Mouse (Mus musculus) liver, embryonic 14.5 days (tissue): ENCODE data around the gene Satb2. TPM values are rescaled to one million over a fixed set of nuclear protein-coding genes. Genes with fewer than 3 reads are reported as not detected.

Experiments
- ATAC-seq: fragments of 200-750 bp; cut with Nextera tagmentation; 2 replicates; pipeline ENCODE4 v1.8.0; 2017; ENCODE audit warnings: moderate number of reproducible peaks, mild to moderate bottlenecking, moderate library complexity; ENCODE audit not compliant: insufficient read depth
- DNase-seq, 3 experiments: peaks; one replicate each; pipeline ENCODE4 v3.0.0-alpha.2; 2012 to 2013; ENCODE audit warnings: low read depth in 3 of 3, low spot score in 3 of 3
- H3K27ac ChIP-seq: fragments of 300-500 bp; sonication (generic); 2 replicates; pipeline ENCODE4 v1.5.1; 2014; ENCODE audit warnings: moderate library complexity, mild to moderate bottlenecking, control low read depth, inconsistent platforms
- H3K27me3 ChIP-seq: fragments of 300-500 bp; sonication (generic); 2 replicates; pipeline ENCODE4 v1.6.1; 2014; ENCODE audit warnings: mild to moderate bottlenecking, low read length, moderate library complexity; ENCODE audit not compliant: control insufficient read depth, insufficient read depth
- H3K36me3 ChIP-seq: fragments of 300-500 bp; sonication (generic); replicated peaks from 2 replicates; pipeline ENCODE4 v1.6.1; 2014; ENCODE audit warnings: low read depth; ENCODE audit not compliant: control insufficient read depth, insufficient read depth
- H3K4me1 ChIP-seq, 2 experiments: fragments of 200-500 bp in 1 of 2; fragments of 300-500 bp in 1 of 2; sonication (generic) in 1 of 2; replicated peaks; 2 replicates each; pipeline ENCODE4 v1.6.1; 2012 to 2014; ENCODE audit warnings: antibody characterized with exemption in 1 of 2, inconsistent platforms in 1 of 2, low read length in 1 of 2; ENCODE audit not compliant: control insufficient read depth in 2 of 2, insufficient read depth in 2 of 2
- H3K4me2 ChIP-seq: fragments of 300-500 bp; sonication (generic); 2 replicates; pipeline ENCODE4 v1.6.1; 2014; ENCODE audit warnings: low read depth, mild to moderate bottlenecking, control low read depth, moderate library complexity
- H3K4me3 ChIP-seq, 2 experiments: fragments of 200-500 bp in 1 of 2; fragments of 300-500 bp in 1 of 2; sonication (generic) in 1 of 2; 2 replicates each; pipeline ENCODE4 v1.5.1; 2012 to 2014; ENCODE audit warnings: low read depth in 2 of 2, low read length in 2 of 2, mild to moderate bottlenecking in 2 of 2, control low read depth in 1 of 2, inconsistent platforms in 1 of 2, moderate library complexity in 1 of 2; ENCODE audit not compliant: insufficient read depth in 1 of 2
- H3K9ac ChIP-seq: fragments of 300-500 bp; sonication (generic); replicated peaks from 2 replicates; pipeline ENCODE4 v1.6.1; 2014; ENCODE audit warnings: mild to moderate bottlenecking, control low read depth, moderate library complexity
- H3K9me3 ChIP-seq: fragments of 300-500 bp; sonication (generic); 2 replicates; pipeline ENCODE4 v1.6.1; 2016; ENCODE audit warnings: low read length, mixed read lengths; ENCODE audit not compliant: control insufficient read depth
- CTCF ChIP-seq: IDR thresholded peaks from 2 replicates; pipeline ENCODE4 v1.5.1; 2016; ENCODE audit warnings: antibody characterized with exemption, low read depth, control low read depth
- EP300 ChIP-seq: IDR thresholded peaks from 2 replicates; pipeline ENCODE4 v1.6.1; 2016; ENCODE audit warnings: antibody characterized with exemption, low read depth
- WGBS: fragments of 180-500 bp; shearing (Covaris S2); extraction: QIAGEN DNeasy Blood & Tissue Kit; methylation state at CpG from one replicate; pipeline ENCODE4 v1.1.7; 2014; ENCODE audit not compliant: insufficient replicate concordance; 5-methylcytosine and 5-hydroxymethylcytosine counted together
- polyA plus RNA-seq, 2 experiments: library from polyadenylated mRNA; depleted of rRNA in 1 of 2; stranded (reverse) in 1 of 2; unstranded in 1 of 2; fragments of >200 nt; fragmentation: Nextera tagmentation in 1 of 2; extraction: Ambion mirVana in 1 of 2; gene quantifications; 2 replicates each; pipeline versions ENCODE4 v1.2.1 to v1.2.3; 2012 to 2014

Satb2 gene
- polyA plus RNA-seq, 2 experiments: 0.03 TPM

- H3K36me3 ChIP-seq: no peaks in the 10 kb centered on the region
- H3K9ac ChIP-seq: no peak overlapping the region
- DNase-seq (no peak), ATAC-seq (no peak)
- no peaks in the 10 kb centered on the region for H3K27me3 ChIP-seq
- TF ChIP-seq EP300 (no peak), CTCF (no peak)
- H3K4me1 ChIP-seq: 0 out of 4 replicates have a peak, but pooled peaks cover 0 to 2% of the 10 kb centered on the region in 2 experiments
- no peak overlapping the region for H3K4me2 ChIP-seq
- H3K4me3 ChIP-seq: no peak overlapping the region
- 59% methylated on average over 6 of the region's 6 CpGs for WGBS
- no peak overlapping the region for H3K27ac ChIP-seq
- no peaks in the 10 kb centered on the region for H3K9me3 ChIP-seq
These were observed 64.2 kb downstream of the Satb2 start for GRCm38 (mm10) chr1:56914279-56914678.

- Histone ChIP-seq H3K4me3 (no peak overlapping the region), H3K27me3 (no peaks in the 10 kb centered on the region), H3K4me1 (no peaks in the 10 kb centered on the region), H3K9me3 (no peaks in the 10 kb centered on the region), H3K36me3 (no peaks in the 10 kb centered on the region), H3K27ac (no peak overlapping the region), H3K4me2 (no peak overlapping the region), H3K9ac (no peak overlapping the region)
- DNase-seq (no peak), ATAC-seq (no peak)
- TF ChIP-seq CTCF (no peak), EP300 (no peak)
- 44% methylated on average over 3 of the region's 3 CpGs for WGBS
These were observed 77.7 kb downstream of the Satb2 start for GRCm38 (mm10) chr1:56900706-56901287.

GRCm38 (mm10) chr1:56900187-56900586, 78.3 kb downstream of the Satb2 start:
- no peak overlapping the region for H3K9ac ChIP-seq
- no peak for TF ChIP-seq EP300
- TF ChIP-seq CTCF: no peak
- no peaks in the 10 kb centered on the region for H3K4me1 ChIP-seq
- H3K27ac ChIP-seq: no peak overlapping the region
- no peaks in the 10 kb centered on the region for H3K27me3 ChIP-seq
- ATAC-seq: no peak
- H3K36me3 ChIP-seq: no peaks in the 10 kb centered on the region
- WGBS: 65% methylated on average over 9 of the region's 9 CpGs
- no peak overlapping the region for H3K4me3 ChIP-seq
- H3K4me2 ChIP-seq: no peak overlapping the region
- H3K9me3 ChIP-seq: no peaks in the 10 kb centered on the region
- no peak for DNase-seq

GRCm38 (mm10) chr1:56898606-56899396, 79.6 kb downstream of the Satb2 start:
- H3K4me1 ChIP-seq: no peaks in the 10 kb centered on the region
- 53% methylated on average over 13 of the region's 13 CpGs for WGBS
- H3K36me3 ChIP-seq: no peaks in the 10 kb centered on the region
- TF ChIP-seq EP300: no peak
- TF ChIP-seq CTCF: no peak
- H3K4me2 ChIP-seq: no peak overlapping the region
- no peak overlapping the region for H3K27ac ChIP-seq
- ATAC-seq: no peak
- H3K4me3 ChIP-seq: no peak overlapping the region
- no peaks in the 10 kb centered on the region for H3K9me3 ChIP-seq
- no peaks in the 10 kb centered on the region for H3K27me3 ChIP-seq
- H3K9ac ChIP-seq: no peak overlapping the region
- no peak for DNase-seq

- no peak for DNase-seq
- Histone ChIP-seq H3K9ac (no peak overlapping the region), H3K4me2 (no peak overlapping the region), H3K4me1 (no peaks in the 10 kb centered on the region), H3K4me3 (no peak overlapping the region), H3K27ac (no peak overlapping the region), H3K36me3 (no peaks in the 10 kb centered on the region), H3K27me3 (no peaks in the 10 kb centered on the region), H3K9me3 (no peaks in the 10 kb centered on the region)
- ATAC-seq: no peak
- TF ChIP-seq EP300 (no peak), CTCF (no peak)
- WGBS: 66% methylated on average over 8 of the region's 8 CpGs
These were observed 80.8 kb downstream of the Satb2 start for GRCm38 (mm10) chr1:56897492-56898180.
